Mouse (Mus musculus) midbrain, postnatal 0 days (tissue): ENCODE data around the gene Hadhb. TPM values are rescaled to one million over a fixed set of nuclear protein-coding genes. Genes with fewer than 3 reads are reported as not detected.
A peak's percentile ranks its signal among the peaks of the same experiment; 100 is the strongest.

Source experiments
- ATAC-seq: fragments of 200-750 bp; cut with Nextera tagmentation; 2 replicates; pipeline ENCODE4 v1.8.0; 2017; ENCODE audit warnings: moderate number of reproducible peaks, mild to moderate bottlenecking, moderate TSS enrichment, moderate library complexity; ENCODE audit not compliant: low FRiP score
- DNase-seq: peaks from one replicate; pipeline ENCODE4 v3.0.0-alpha.2; 2015; ENCODE audit warnings: low spot score
- H3K27ac ChIP-seq: fragments of 300-500 bp; sonication (generic); 2 replicates; pipeline ENCODE4 v1.5.1; 2014; ENCODE audit warnings: low read depth, mild to moderate bottlenecking, low read length, mixed read lengths
- H3K27me3 ChIP-seq: fragments of 300-500 bp; sonication (generic); 2 replicates; pipeline ENCODE4 v1.6.1; 2014; ENCODE audit warnings: low read length, control low read depth, mixed read lengths; ENCODE audit not compliant: insufficient read depth
- H3K36me3 ChIP-seq: fragments of 300-500 bp; sonication (generic); 2 replicates; pipeline ENCODE4 v1.6.1; 2014; ENCODE audit warnings: low read length, control low read depth, mixed read lengths; ENCODE audit not compliant: insufficient read depth
- H3K4me1 ChIP-seq: fragments of 300-500 bp; sonication (generic); 2 replicates; pipeline ENCODE4 v1.6.1; 2014; ENCODE audit warnings: mild to moderate bottlenecking, control low read depth, antibody characterized with exemption, low read length, mixed read lengths; ENCODE audit not compliant: insufficient read depth
- H3K4me2 ChIP-seq: fragments of 300-500 bp; sonication (generic); 2 replicates; pipeline ENCODE4 v1.6.1; 2014; ENCODE audit warnings: low read depth, mild to moderate bottlenecking, low read length, mixed read lengths; ENCODE audit not compliant: poor library complexity, severe bottlenecking
- H3K4me3 ChIP-seq: fragments of 300-500 bp; sonication (generic); 2 replicates; pipeline ENCODE4 v1.5.1; 2014; ENCODE audit warnings: low read depth, mild to moderate bottlenecking, low read length, moderate library complexity
- H3K9ac ChIP-seq: fragments of 300-500 bp; sonication (generic); replicated peaks from 2 replicates; pipeline ENCODE4 v1.6.1; 2014; ENCODE audit warnings: mild to moderate bottlenecking, low read length, moderate library complexity, mixed read lengths; ENCODE audit not compliant: poor library complexity, severe bottlenecking
- H3K9me3 ChIP-seq: fragments of 300-500 bp; sonication (generic); 2 replicates; pipeline ENCODE4 v1.6.1; 2016; ENCODE audit warnings: low read length, control low read depth
- CTCF ChIP-seq: IDR thresholded peaks from 2 replicates; pipeline ENCODE4 v1.5.1; 2016; ENCODE audit warnings: antibody characterized with exemption, mild to moderate bottlenecking
- WGBS: fragments of 180-500 bp; shearing (Covaris S2); extraction: QIAGEN DNeasy Blood & Tissue Kit; methylation state at CpG from one replicate; pipeline ENCODE4 v1.1.7; 2014; 5-methylcytosine and 5-hydroxymethylcytosine counted together
- polyA plus RNA-seq: library from polyadenylated mRNA; unstranded; fragments of >200 nt; fragmentation: Nextera tagmentation; extraction: Ambion mirVana; gene quantifications from 2 replicates; pipeline ENCODE4 v1.2.1, GENCODE M21; 2015
- total RNA-seq: library from RNA; depleted of rRNA; stranded (reverse); fragments of >200 nt; gene quantifications from 2 replicates; pipeline ENCODE4 v1.2.3, GENCODE M21; 2014

Gene Hadhb
- total and polyA plus RNA-seq, 2 experiments from 2014 or later: 41.1 to 56.8 TPM

- 71% methylated on average over 4 of the region's 4 CpGs for WGBS
- H3K27me3 ChIP-seq: no peaks in the 10 kb centered on the region
- ATAC-seq (no peak), DNase-seq (no peak)
- no peaks in the 10 kb centered on the region for H3K9me3 ChIP-seq
- no peak overlapping the region for H3K4me2 ChIP-seq
- no peak overlapping the region for H3K9ac ChIP-seq
- H3K4me1 ChIP-seq: peaks cover 5% of the 10 kb centered on the region; the same call in 1 of the 2 replicates
- H3K27ac ChIP-seq: no peak overlapping the region
- no peak overlapping the region for H3K4me3 ChIP-seq
- no peak for TF ChIP-seq CTCF
- H3K36me3 ChIP-seq: no peaks in the 10 kb centered on the region
Measured at GRCm38 (mm10) chr5:30152007-30152406, 3.0 kb upstream of the Hadhb start.

DNA sequence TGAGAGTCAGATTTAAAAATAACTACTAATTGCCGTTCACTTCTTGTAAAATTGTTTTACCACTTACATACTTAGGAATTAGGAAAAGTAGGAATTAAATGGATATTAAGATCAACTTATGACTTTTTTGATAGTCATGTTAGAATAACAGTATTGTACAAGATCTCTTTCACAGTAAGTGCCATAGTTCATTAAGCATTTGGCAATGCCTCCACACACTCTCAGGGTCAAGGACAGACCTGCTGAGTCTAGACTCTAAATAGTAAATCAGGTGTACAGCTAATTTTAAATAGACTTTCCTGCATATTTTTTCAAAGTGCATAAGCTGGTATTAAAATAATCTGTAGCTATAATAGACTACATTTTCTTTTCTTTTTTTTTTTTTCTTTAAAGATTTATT lies 2.6 kb upstream of the Hadhb start:
- TF ChIP-seq CTCF: no peak
- no peak for ATAC-seq
- Histone ChIP-seq H3K4me3 (no peak overlapping the region), H3K9ac (no peak overlapping the region), H3K27me3 (no peaks in the 10 kb centered on the region), H3K9me3 (no peaks in the 10 kb centered on the region), H3K4me1 (peaks cover 5% of the 10 kb centered on the region; the same call in 1 of the 2 replicates), H3K27ac (no peak overlapping the region), H3K4me2 (no peak overlapping the region), H3K36me3 (no peaks in the 10 kb centered on the region)
- no peak for DNase-seq
- WGBS: 85% methylated on average over 1 of the region's 1 CpGs

DNA sequence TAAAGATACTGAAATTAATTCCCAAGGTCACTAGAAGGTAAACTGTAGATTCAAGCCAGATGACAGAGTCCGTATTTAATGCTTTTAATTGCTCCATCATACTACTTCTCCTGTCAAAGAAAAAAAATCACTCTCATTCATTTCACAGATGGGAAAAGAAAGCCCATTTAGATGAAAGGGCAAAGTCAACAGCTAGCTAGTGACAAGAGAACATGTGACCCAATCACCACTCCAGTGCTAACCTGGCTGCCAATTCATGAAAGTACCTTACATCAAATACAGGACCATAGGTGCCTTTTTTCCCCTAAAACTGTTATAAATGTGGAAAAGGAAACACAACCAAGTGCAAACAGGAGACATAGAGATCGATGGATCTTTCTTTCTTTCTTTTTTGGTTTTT lies 1.8 kb upstream of the Hadhb start:
- DNase-seq (no peak), ATAC-seq (no peak)
- 95% methylated on average over 2 of the region's 2 CpGs for WGBS
- Histone ChIP-seq H3K4me3 (no peak overlapping the region), H3K27ac (no peak overlapping the region), H3K9me3 (no peaks in the 10 kb centered on the region), H3K4me1 (peaks cover 5% of the 10 kb centered on the region; the same call in 1 of the 2 replicates), H3K4me2 (no peak overlapping the region), H3K9ac (no peak overlapping the region), H3K27me3 (no peaks in the 10 kb centered on the region), H3K36me3 (no peaks in the 10 kb centered on the region)
- TF ChIP-seq CTCF: no peak

DNA sequence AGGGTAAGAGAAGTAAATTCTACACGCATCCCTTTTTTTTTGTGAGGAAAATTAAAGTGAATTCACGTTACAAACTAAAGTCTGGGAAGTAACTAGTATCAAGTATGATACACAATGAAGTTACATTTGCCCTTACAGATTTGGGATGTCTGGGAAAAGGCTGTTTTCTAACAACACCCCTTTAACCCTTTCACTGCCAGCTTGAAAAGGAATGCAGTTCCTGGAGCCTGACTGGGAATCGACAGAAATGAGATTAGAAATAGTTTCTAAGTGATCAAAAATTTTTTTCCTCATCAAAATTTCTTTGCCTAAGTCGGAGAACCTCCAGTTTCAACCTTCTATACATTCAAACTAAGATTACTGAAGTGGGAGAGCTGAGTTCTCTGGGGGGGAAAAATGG lies 1.0 kb upstream of the Hadhb start:
- 20% methylated on average over 4 of the region's 4 CpGs for WGBS
- H3K9ac ChIP-seq: peak overlapping the region; percentile 75
- peak overlapping the region; percentile 71 for H3K4me3 ChIP-seq
- H3K27ac ChIP-seq: no peak overlapping the region
- peak overlapping the region; percentile 71 for H3K4me2 ChIP-seq
- H3K27me3 ChIP-seq: no peaks in the 10 kb centered on the region
- H3K9me3 ChIP-seq: no peaks in the 10 kb centered on the region
- DNase-seq (peak; percentile 52), ATAC-seq (no peak)
- no peaks in the 10 kb centered on the region for H3K36me3 ChIP-seq
- TF ChIP-seq CTCF: no peak
- peaks cover 5% of the 10 kb centered on the region; the same call in 1 of the 2 replicates for H3K4me1 ChIP-seq

GRCm38 (mm10) chr5:30155395-30155792 lies 346 bp downstream of the Hadhb start:
- Histone ChIP-seq H3K4me2 (peak overlapping the region; percentile 71), H3K27me3 (no peaks in the 10 kb centered on the region), H3K9me3 (no peaks in the 10 kb centered on the region), H3K4me1 (peaks cover 5% of the 10 kb centered on the region; the same call in 1 of the 2 replicates), H3K4me3 (peak overlapping the region; percentile 71), H3K27ac (peak overlapping the region; percentile 92), H3K9ac (peak overlapping the region; percentile 75), H3K36me3 (no peaks in the 10 kb centered on the region)
- under 1% methylated on average over 31 of the region's 31 CpGs for WGBS
- no peak for DNase-seq
- no peak; the same call in 1 of the 2 replicates for TF ChIP-seq CTCF
- ATAC-seq: peak; percentile 56

GRCm38 (mm10) chr5:30155821-30156629 lies 977 bp downstream of the Hadhb start:
- Histone ChIP-seq H3K27me3 (no peaks in the 10 kb centered on the region), H3K4me3 (peak overlapping the region; percentile 71), H3K27ac (peak overlapping the region; percentile 92), H3K9ac (peak overlapping the region; percentile 75), H3K36me3 (no peaks in the 10 kb centered on the region), H3K9me3 (no peaks in the 10 kb centered on the region), H3K4me2 (peak overlapping the region; percentile 71), H3K4me1 (peaks cover 5% of the 10 kb centered on the region; the same call in 1 of the 2 replicates)
- TF ChIP-seq CTCF: no peak
- no peak for DNase-seq
- ATAC-seq: no peak
- 34% methylated on average over 13 of the region's 13 CpGs for WGBS
